Mouse (Mus musculus) small intestine, adult 2 months (tissue): Measurements from ENCODE around the gene Carmil2.

Source experiments
- CTCF ChIP-seq: fragments of 200-500 bp; IDR thresholded peaks from 2 replicates; pipeline ENCODE4 v1.5.1; 2012; ENCODE audit warnings: low read depth, mild to moderate bottlenecking, control low read depth, inconsistent platforms, low read length, moderate library complexity, mixed read lengths; ENCODE audit not compliant: insufficient replicate concordance, insufficient read length; ENCODE audit errors: extremely low read depth
- POLR2A ChIP-seq: fragments of 200-500 bp; IDR thresholded peaks from 2 replicates; pipeline ENCODE4 v1.6.1; 2012; ENCODE audit warnings: low read depth, mild to moderate bottlenecking, control low read depth, inconsistent platforms, low read length, moderate library complexity

GRCm38 (mm10) chr8:105702731-105703415, 16.8 kb downstream of the Carmil2 start:
- TF ChIP-seq POLR2A: no peak
- TF ChIP-seq CTCF: no peak
